Mouse (Mus musculus) heart, adult 2 months (tissue): ENCODE data around the gene Nbea.

ENCODE experiments used
- CTCF ChIP-seq: fragments of 200-600 bp; IDR thresholded peaks from 2 replicates; pipeline ENCODE4 v1.8.1; 2022; ENCODE audit warnings: antibody characterized with exemption, mild to moderate bottlenecking, moderate library complexity
- EP300 ChIP-seq: fragments of 200-500 bp; IDR thresholded peaks from 2 replicates; pipeline ENCODE4 v1.6.1; 2011; ENCODE audit warnings: low read depth, low read length, control low read depth; ENCODE audit not compliant: insufficient read depth
- POLR2A ChIP-seq: fragments of 200-500 bp; IDR thresholded peaks from 2 replicates; pipeline ENCODE4 v1.6.1; 2011; ENCODE audit warnings: mild to moderate bottlenecking, low read depth, low read length, control low read depth; ENCODE audit not compliant: insufficient read depth

DNA sequence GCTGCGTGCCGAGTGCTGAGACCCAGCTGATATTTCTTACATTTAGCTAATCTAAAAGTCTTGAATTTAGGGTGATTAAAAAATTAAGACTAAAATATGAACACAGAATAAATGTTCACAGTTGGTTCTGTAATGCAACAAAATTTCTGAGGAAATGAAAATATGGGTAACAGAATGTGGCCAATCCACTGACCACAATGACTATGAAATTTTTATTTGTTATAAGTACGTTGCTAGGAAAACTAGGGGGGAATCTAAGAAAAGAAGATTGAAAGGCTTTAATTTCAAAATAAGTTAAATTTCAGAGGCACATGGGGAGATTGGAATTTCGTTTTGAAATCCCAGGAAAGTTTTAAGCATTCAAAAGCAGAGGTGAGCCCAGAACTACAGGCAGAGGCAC lies 392.9 kb downstream of the Nbea start:
- TF ChIP-seq CTCF (no peak), EP300 (no peak), POLR2A (no peak)
